Mouse (Mus musculus) myocyte (in vitro differentiated cells): Measurements from ENCODE around the gene Ptbp1.

ENCODE experiments used
- MAX ChIP-seq: IDR thresholded peaks from one replicate; pipeline ENCODE4 v1.6.1; 2011; ENCODE audit warnings: low read depth, mild to moderate bottlenecking, control low read depth
- MYOG ChIP-seq, 3 experiments: IDR thresholded peaks; one replicate each; pipeline ENCODE4 v1.6.1; 2011; ENCODE audit warnings: control low read depth in 2 of 3, low read depth in 2 of 3, mild to moderate bottlenecking in 2 of 3; ENCODE audit not compliant: insufficient read length in 2 of 3, control insufficient read depth in 1 of 3, insufficient read depth in 1 of 3
- POLR2A ChIP-seq: IDR thresholded peaks from one replicate; pipeline ENCODE4 v1.6.1; 2011; ENCODE audit warnings: low read depth, mild to moderate bottlenecking, control low read depth, moderate library complexity; ENCODE audit not compliant: insufficient read length
- REST ChIP-seq: IDR thresholded peaks from one replicate; pipeline ENCODE4 v1.6.1; 2011; ENCODE audit warnings: mild to moderate bottlenecking, control low read depth, moderate library complexity; ENCODE audit not compliant: insufficient read depth, insufficient read length
- SRF ChIP-seq: IDR thresholded peaks from one replicate; pipeline ENCODE4 v1.6.1; 2011; ENCODE audit warnings: low read depth; ENCODE audit not compliant: control insufficient read depth, insufficient read length

DNA sequence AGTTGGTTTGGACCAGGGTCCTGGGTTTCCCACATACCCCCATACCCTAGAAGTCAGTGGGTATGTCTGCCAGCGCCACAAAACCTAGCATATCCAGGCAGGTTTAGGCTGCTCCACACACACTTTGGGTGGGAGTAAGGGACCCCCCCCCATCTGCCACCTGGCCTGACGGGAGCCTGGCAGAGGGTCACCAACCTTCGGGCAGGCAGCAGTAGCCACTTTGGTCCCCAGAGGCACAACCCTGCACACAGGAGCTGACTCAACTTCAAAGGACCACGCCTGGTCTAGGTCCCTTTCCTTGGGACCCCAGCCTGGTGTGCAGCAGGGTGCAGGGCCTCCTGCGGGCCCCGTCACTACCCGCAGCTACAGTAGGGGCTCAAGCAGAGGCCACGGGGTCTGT lies 34.0 kb upstream of the Ptbp1 start:
- no peak for TF ChIP-seq POLR2A
- TF ChIP-seq REST: no peak
- TF ChIP-seq MAX: no peak
- no peak for TF ChIP-seq SRF
- TF ChIP-seq MYOG (IDR thresholded peaks at IDR 0.05; ENCODE audit: control insufficient read depth in 1 of 3, insufficient read depth in 1 of 3, insufficient read length in 2 of 3, low read depth in 2 of 3): no peak
